In the genomic region with DNA sequence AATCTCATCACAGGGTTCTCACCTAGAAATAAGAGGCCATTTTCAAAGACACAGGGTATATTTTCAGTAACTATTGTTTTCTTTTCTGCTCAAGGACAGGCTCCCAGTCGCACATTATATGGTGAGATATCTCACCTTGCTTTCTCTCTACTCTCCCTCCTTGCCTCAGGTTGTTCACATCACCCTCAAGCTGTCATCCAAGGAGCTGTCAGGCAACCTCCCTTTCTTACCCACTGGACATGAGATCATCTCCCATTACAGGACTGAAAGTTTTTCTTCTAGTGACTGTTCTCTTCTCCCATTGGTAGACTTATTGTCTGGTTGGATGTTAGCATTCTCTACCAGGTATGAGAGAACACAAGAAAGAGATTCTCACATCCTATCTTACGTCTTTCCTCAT, we compare ENCODE assay signal across 24 mouse cellular contexts. TPM values are rescaled to one million over a fixed set of nuclear protein-coding genes. Genes with fewer than 3 reads are reported as not detected.
DNase-seq lines count a peak whose midpoint lies in the region; ATAC-seq and TF ChIP-seq lines count a peak whose summit lies in the region.
"Had no signal": no experiment of that assay in that cellular context is flagged by ENCODE, and none has a peak within 500 bp of the region (broad histone marks: within the 10 kb centered on the region; RNA-seq: fewer than 3 reads in every experiment).

No protein-coding gene starts in this region.

- no peak for TF ChIP-seq CTCF in heart, adult 2 months (IDR thresholded peaks at IDR 0.05)

- no peaks in the 10 kb centered on the region for H3K79me2 ChIP-seq in heart, adult 2 months (replicated peaks; ENCODE audit: control insufficient read depth, insufficient read depth, low read length)

- peak overlapping the region; percentile 84 for H3K27ac ChIP-seq in heart, adult 2 months
- H3K27ac ChIP-seq in midbrain, embryonic 11.5 days (ENCODE audit: low read depth, low read length), result no peak overlapping the region
- no peak overlapping the region for H3K27ac ChIP-seq in midbrain, embryonic 14.5 days (replicated peaks; ENCODE audit: low read depth, low read length)
- H3K27ac ChIP-seq: embryonic facial prominence, embryonic 10.5 days; forebrain, embryonic 10.5 days; heart, embryonic 15.5 days; hindbrain, embryonic 14.5 days; intestine, embryonic 15.5 days had no signal

- intact Hi-C loops in heart, adult 2 months (cut with DNase I), result no loop called here
- intact Hi-C loops in heart, postnatal 36 days (cut with DNase I), result loop anchor here (10.0 kb wide), 1 partner anchor 279 kb away; no protein-coding TSS in a partner anchor

- no peaks in the 10 kb centered on the region for H3K27me3 ChIP-seq in heart, adult 2 months (ENCODE audit: control insufficient read depth, insufficient read depth, low read length)
- H3K27me3 ChIP-seq in midbrain, embryonic 11.5 days (ENCODE audit: control insufficient read depth, insufficient read depth, low read length), result no peaks in the 10 kb centered on the region
- no peaks in the 10 kb centered on the region for H3K27me3 ChIP-seq in midbrain, embryonic 14.5 days (ENCODE audit: control insufficient read depth, insufficient read depth, low read length)
- H3K27me3 ChIP-seq: CH12.LX; heart, embryonic 15.5 days; intestine, embryonic 15.5 days; Patski had no signal

- peaks cover 16% of the 10 kb centered on the region for H3K36me3 ChIP-seq in heart, adult 2 months (ENCODE audit: control insufficient read depth, insufficient read depth, low read length)
- no peaks in the 10 kb centered on the region for H3K36me3 ChIP-seq in midbrain, embryonic 11.5 days (ENCODE audit: control insufficient read depth, insufficient read depth, low read length)
- H3K36me3 ChIP-seq in midbrain, embryonic 14.5 days (ENCODE audit: control insufficient read depth, insufficient read depth, low read length), result no peaks in the 10 kb centered on the region
- H3K36me3 ChIP-seq: embryonic facial prominence, embryonic 10.5 days; forebrain, embryonic 10.5 days; heart, embryonic 15.5 days; intestine, embryonic 15.5 days had no signal

- no peak for ATAC-seq in CD4-positive, CD25-positive, alpha-beta regulatory T cell, adult 4 months
- no peak for ATAC-seq in midbrain, embryonic 11.5 days (ENCODE audit: low FRiP score)
- ATAC-seq in midbrain, embryonic 14.5 days (ENCODE audit: low FRiP score, low TSS enrichment), result no peak
- ATAC-seq: forebrain, embryonic 16.5 days; intestine, embryonic 15.5 days had no signal

- no peak overlapping the region for H3K9ac ChIP-seq in heart, adult 2 months (ENCODE audit: low read depth, low read length)
- no peak overlapping the region for H3K9ac ChIP-seq in midbrain, embryonic 11.5 days (ENCODE audit: low read length)
- H3K9ac ChIP-seq in midbrain, embryonic 14.5 days (replicated peaks; ENCODE audit: low read length), result no peak overlapping the region
- H3K9ac ChIP-seq: heart, embryonic 15.5 days; hindbrain, embryonic 14.5 days; intestine, embryonic 15.5 days had no signal

- WGBS in heart, adult 2 months, result 55% methylated on average over 2 of the region's 2 CpGs
- 75% methylated on average over 2 of the region's 2 CpGs for WGBS in midbrain, embryonic 11.5 days
- WGBS in midbrain, embryonic 14.5 days, result 73% methylated on average over 2 of the region's 2 CpGs

- H3K9me3 ChIP-seq in midbrain, embryonic 11.5 days (ENCODE audit: control insufficient read depth, low read length), result no peaks in the 10 kb centered on the region
- H3K9me3 ChIP-seq in midbrain, embryonic 14.5 days (ENCODE audit: control insufficient read depth, low read length), result no peaks in the 10 kb centered on the region
- H3K9me3 ChIP-seq: heart, embryonic 15.5 days; intestine, embryonic 15.5 days had no signal

- TF ChIP-seq EP300 in heart, adult 2 months (IDR thresholded peaks at IDR 0.05; ENCODE audit: insufficient read depth, low read depth, low read length), result no peak

- H3K4me1 ChIP-seq in heart, adult 2 months (ENCODE audit: control insufficient read depth, insufficient read depth, low read length), result peaks cover 12% of the 10 kb centered on the region
- H3K4me1 ChIP-seq in midbrain, embryonic 11.5 days (ENCODE audit: control insufficient read depth, insufficient read depth, low read length), result no peaks in the 10 kb centered on the region
- no peaks in the 10 kb centered on the region for H3K4me1 ChIP-seq in midbrain, embryonic 14.5 days (ENCODE audit: control insufficient read depth, insufficient read depth, low read length)
- H3K4me1 ChIP-seq: embryonic facial prominence, embryonic 10.5 days; forebrain, embryonic 10.5 days; heart, embryonic 15.5 days; intestine, embryonic 15.5 days had no signal

- no peak for TF ChIP-seq POLR2A in heart, adult 2 months (IDR thresholded peaks at IDR 0.05; ENCODE audit: insufficient read depth, low read depth, low read length)

- no peak overlapping the region for H3K4me3 ChIP-seq in heart, adult 2 months
- H3K4me3 ChIP-seq in midbrain, embryonic 11.5 days (ENCODE audit: low read depth, low read length), result no peak overlapping the region
- no peak overlapping the region for H3K4me3 ChIP-seq in midbrain, embryonic 14.5 days (replicated peaks; ENCODE audit: low read depth, low read length)
- H3K4me3 ChIP-seq: embryonic facial prominence, embryonic 10.5 days; erythroblast, embryonic 14.5 days; forebrain, embryonic 10.5 days; heart, embryonic 15.5 days; intestine, embryonic 15.5 days had no signal

- no peak overlapping the region for H3K4me2 ChIP-seq in midbrain, embryonic 11.5 days
- no peak overlapping the region for H3K4me2 ChIP-seq in midbrain, embryonic 14.5 days (ENCODE audit: low read length)
- H3K4me2 ChIP-seq: heart, embryonic 11.5 days; heart, embryonic 15.5 days; hindbrain, embryonic 14.5 days; intestine, embryonic 15.5 days had no signal

- DNase-seq in CD4-positive, CD25-positive, alpha-beta regulatory T cell, adult 2 months (ENCODE audit: low read depth, low spot score), result peak; percentile 17
- no peak for DNase-seq in heart, adult 2 months
- no peak for DNase-seq in heart, postnatal 36 days
- DNase-seq in midbrain, embryonic 11.5 days (ENCODE audit: low spot score, missing footprints), result peak; percentile 74
- DNase-seq in midbrain, embryonic 14.5 days, result no peak
- no peak for DNase-seq in urinary bladder, adult 2 months (ENCODE audit: low spot score)
- DNase-seq: adrenal gland, postnatal 14 days; B cell, adult 2 months; cerebellum, adult 2 months; cerebellum, postnatal 10 days; gastrocnemius, postnatal 25 days; heart, postnatal 4 days; kidney, adult 18-20 months had no signal

RNA-seq across cellular contexts. Expression of a gene that starts 20.5 kb away (rescaled TPM):
- polyA plus RNA-seq in CD4-positive, CD25-positive, alpha-beta regulatory T cell, adult 4 months (2017; shearing (Covaris generic)), result 100 to 1,000 TPM; 112 to 113 TPM
- total RNA-seq in heart, adult 2 months (2021), result 10 to 100 TPM in 1 of 2 experiments, 1 to 10 TPM in 1; 7.1 to 14.2 TPM
- 0.88 and 3.0 TPM in 2 replicates for polyA plus RNA-seq in heart, adult 2 months (2012; rRNA removed)
- total RNA-seq in heart, postnatal 36 days (2021), result 10 to 100 TPM in 1 of 2 experiments, 1 to 10 TPM in 1; 7.2 to 14.9 TPM
- polyA plus RNA-seq in midbrain, embryonic 11.5 days (2014; fragmentation: Nextera tagmentation; extraction: Ambion mirVana), result 0.04 TPM in 1 of 2 replicates, not detected in the other
- polyA plus RNA-seq in midbrain, embryonic 14.5 days (2014; fragmentation: Nextera tagmentation; extraction: Ambion mirVana), result 0.05 and 0.16 TPM in 2 replicates
- polyA plus RNA-seq in urinary bladder, adult 2 months (2012; rRNA removed), result 2.8 and 4.2 TPM in 2 replicates
- polyA plus RNA-seq: erythroblast, embryonic 14.5 days; Patski had no signal

Comparison
In these comparisons a context has a peak if more than half of its experiments do, and no peak if none do; other contexts are left out.
1. DNase-seq: peak in CD4-positive, CD25-positive, alpha-beta regulatory T cell, adult 2 months (single experiment) and midbrain, embryonic 11.5 days (single experiment); none in heart, adult 2 months (0 of 2), heart, postnatal 36 days (0 of 2), midbrain, embryonic 14.5 days (single experiment) and urinary bladder, adult 2 months (single experiment).
2. RNA of a gene that starts 20.5 kb away (polyA plus RNA-seq): 112 to 113 TPM in CD4-positive, CD25-positive, alpha-beta regulatory T cell, adult 4 months; 2.8 to 4.2 TPM in urinary bladder, adult 2 months, 0.88 to 3.0 TPM in heart, adult 2 months, 0.05 to 0.16 TPM in midbrain, embryonic 14.5 days and 0.04 TPM in midbrain, embryonic 11.5 days; every median in the first group is over 10 times any median in the second.